Mouse (Mus musculus) splenic B cell, adult 2 months (primary cell): ENCODE results near the gene Cd164l2.

Experiments used
- DNase-seq: peaks from one replicate; pipeline ENCODE4 v3.0.0-alpha.2; 2011; ENCODE audit warnings: low read depth, low spot score
- H3K27me3 ChIP-seq: 2 replicates; pipeline ENCODE4 v1.6.1; 2012; ENCODE audit warnings: mild to moderate bottlenecking, low read length, moderate library complexity, mixed read lengths; ENCODE audit not compliant: control insufficient read depth, poor library complexity, insufficient read depth, severe bottlenecking
- H3K36me3 ChIP-seq: 2 replicates; pipeline ENCODE4 v1.6.1; 2012; ENCODE audit warnings: mild to moderate bottlenecking, low read length, moderate library complexity, mixed read lengths; ENCODE audit not compliant: control insufficient read depth, poor library complexity, insufficient read depth, severe bottlenecking

Gene Cd164l2

GRCm38 (mm10) chr4:133200343-133200742 is 11.6 kb upstream of the Cd164l2 start:
- no peak for DNase-seq
- peaks cover 6% of the 10 kb centered on the region; the same call in 1 of the 2 replicates for H3K36me3 ChIP-seq
- H3K27me3 ChIP-seq = no peaks in the 10 kb centered on the region; the same call in 1 of the 2 replicates

- DNase-seq = peak; percentile 77
These were observed 10.7 kb upstream of the Cd164l2 start for GRCm38 (mm10) chr4:133201006-133201771.

GRCm38 (mm10) chr4:133202254-133202653 is 9.7 kb upstream of the Cd164l2 start:
- no peak for DNase-seq
- Histone ChIP-seq H3K27me3 (no peaks in the 10 kb centered on the region; the same call in 1 of the 2 replicates), H3K36me3 (no peaks in the 10 kb centered on the region)

More at GRCm38 (mm10) chr4:133201006-133201771, 10.7 kb upstream of the Cd164l2 start:
- Histone ChIP-seq H3K36me3 (no peaks in the 10 kb centered on the region), H3K27me3 (no peaks in the 10 kb centered on the region; the same call in 1 of the 2 replicates)

GRCm38 (mm10) chr4:133203591-133203990 is 8.3 kb upstream of the Cd164l2 start:
- H3K27me3 ChIP-seq = no peaks in the 10 kb centered on the region; the same call in 1 of the 2 replicates
- no peaks in the 10 kb centered on the region for H3K36me3 ChIP-seq
- DNase-seq = no peak

DNA sequence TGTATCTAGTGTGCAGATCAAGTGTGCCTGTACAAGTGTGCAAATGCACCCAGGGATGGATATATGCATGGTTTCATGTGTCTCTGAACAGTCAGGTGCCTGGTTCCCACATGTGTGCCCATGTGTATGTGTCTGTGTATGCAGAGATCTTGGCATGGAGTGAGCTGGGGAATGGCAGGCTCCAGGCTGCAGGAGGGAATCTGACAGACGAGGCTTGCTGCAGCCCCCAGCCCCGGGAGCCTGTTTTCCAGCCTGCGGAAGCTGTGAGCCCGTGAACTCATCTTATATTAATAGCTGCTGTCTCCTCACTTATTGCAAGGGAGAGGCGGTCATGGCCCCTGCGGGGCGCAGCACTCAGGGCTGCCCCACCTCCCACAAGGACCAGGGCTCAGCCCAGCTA is 7.6 kb upstream of the Cd164l2 start:
- H3K36me3 ChIP-seq = no peaks in the 10 kb centered on the region
- H3K27me3 ChIP-seq = no peaks in the 10 kb centered on the region; the same call in 1 of the 2 replicates
- no peak for DNase-seq

DNA sequence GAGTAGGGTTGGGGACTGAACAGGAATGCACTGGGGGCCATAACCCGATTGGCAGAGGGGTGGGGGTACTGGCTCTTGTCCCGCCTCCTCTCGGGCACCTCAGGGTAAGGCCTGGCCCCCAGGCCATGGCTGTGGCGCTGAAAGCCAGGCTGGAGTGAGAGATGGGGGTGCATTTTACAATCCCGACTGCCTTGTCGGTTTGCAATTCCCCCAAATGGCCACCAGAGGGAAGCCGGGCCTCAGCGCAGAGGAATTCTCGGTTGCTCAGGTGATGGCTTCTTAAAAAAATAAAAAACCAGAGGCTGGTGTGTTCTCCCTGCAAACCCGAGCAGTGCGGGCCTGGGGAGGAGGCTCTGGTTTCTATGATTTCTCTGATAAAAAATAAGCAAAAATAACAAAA is 2.6 kb upstream of the Cd164l2 start:
- Histone ChIP-seq H3K27me3 (no peaks in the 10 kb centered on the region; the same call in 1 of the 2 replicates), H3K36me3 (no peaks in the 10 kb centered on the region)
- DNase-seq = peak; percentile 83

DNA sequence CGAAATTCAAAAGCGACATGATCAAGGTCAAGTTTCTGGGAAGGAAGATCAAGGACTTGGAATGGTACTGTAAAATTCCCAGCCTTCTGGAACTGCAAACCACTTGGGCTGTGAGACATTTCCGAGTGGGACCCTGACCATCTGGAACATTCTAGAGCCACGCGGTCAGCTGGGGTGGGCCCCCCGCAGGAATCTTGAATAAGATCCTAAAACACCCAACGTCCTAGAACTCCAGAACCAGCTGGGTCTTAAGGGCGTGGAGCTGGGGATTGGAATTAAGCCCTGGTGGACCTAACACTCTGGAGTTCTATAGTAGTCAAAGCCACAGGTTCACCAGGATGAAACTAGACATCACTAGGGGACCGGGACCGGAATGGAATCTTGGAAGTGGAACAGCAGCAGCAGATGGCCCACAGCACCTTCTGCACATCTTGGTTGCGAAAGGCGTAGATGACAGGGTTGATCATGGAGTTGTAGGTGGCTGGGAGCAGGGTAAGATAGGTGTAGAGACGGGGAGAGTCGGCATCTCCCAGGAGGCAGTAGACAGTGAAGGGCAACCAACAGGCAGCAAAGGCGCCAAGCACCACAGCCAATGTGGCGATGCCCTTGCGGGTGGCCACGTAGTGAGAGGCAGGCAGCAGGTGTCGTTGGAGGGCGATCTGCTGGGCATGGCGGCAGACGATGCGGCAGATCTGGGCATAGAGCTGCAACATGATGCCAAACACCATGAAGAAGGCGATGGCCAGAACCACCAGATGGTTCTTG is 1.7 kb upstream of the Cd164l2 start:
- H3K27me3 ChIP-seq = no peaks in the 10 kb centered on the region
- no peak for DNase-seq
- no peaks in the 10 kb centered on the region for H3K36me3 ChIP-seq

DNA sequence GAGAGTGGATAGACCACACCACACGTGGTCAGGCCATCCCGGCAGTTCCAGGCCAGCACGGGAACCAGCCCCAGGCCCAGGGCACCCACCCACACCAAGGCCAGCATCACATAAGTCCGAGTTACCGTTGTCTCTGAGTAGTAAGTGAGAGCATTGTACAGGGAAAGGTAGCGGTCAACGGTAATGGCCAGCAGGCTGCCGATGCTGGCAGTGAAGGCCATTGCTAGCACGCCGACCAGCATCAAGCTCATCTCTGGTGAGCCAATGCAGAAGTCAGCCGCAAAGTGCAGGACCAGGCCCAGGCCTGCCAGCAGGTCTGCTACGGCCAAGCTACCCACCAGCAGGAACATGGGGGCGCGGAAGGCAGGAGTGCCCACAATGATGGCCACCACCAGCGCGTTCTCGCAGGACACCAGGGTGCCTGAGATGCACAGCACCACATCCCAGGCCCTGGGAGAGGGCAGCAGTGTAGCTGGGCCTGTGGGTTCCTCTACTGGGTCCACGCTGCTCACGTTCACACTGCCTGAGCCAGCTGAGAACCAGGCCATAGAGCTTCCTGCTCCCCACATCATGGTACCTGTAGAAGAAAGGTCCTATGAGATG is 1.0 kb upstream of the Cd164l2 start:
- DNase-seq = no peak
- Histone ChIP-seq H3K27me3 (no peaks in the 10 kb centered on the region), H3K36me3 (no peaks in the 10 kb centered on the region)

DNA sequence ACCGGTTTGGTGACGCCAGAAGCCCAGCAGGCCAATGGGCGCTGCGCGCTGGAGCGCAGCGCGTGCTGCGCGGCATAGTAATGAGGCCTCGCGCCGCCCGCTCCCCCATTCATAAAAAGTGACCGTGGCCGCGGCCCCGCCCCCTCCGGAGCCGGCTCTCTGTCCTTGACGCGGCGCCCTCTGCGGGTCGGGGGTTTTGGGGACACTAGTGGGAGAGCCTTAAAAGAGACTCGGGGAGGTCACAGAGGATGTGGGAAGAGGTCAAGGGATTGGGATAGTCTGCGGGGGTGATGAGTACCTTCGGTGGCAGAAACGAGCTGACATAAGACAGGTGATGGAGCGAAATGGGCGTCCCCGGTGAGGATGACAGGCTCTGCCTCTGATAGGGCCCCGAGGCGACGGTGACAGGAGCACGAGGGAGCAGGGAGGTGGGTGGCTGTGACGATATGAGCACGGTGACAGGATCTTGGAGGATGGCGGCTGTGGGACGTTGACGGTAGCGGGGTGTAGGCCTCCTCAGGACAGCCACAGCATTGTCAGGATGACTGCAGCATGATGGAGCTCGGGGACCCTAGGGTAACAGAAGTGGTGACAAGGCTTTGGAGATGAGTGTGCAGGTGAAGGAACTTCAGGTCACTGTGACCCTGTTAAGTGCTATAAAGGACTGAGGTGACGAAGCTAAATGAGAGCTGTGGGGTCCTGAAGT is 784 bp downstream of the Cd164l2 start:
- peak; percentile 79 for DNase-seq
- Histone ChIP-seq H3K36me3 (no peaks in the 10 kb centered on the region), H3K27me3 (no peaks in the 10 kb centered on the region)

DNA sequence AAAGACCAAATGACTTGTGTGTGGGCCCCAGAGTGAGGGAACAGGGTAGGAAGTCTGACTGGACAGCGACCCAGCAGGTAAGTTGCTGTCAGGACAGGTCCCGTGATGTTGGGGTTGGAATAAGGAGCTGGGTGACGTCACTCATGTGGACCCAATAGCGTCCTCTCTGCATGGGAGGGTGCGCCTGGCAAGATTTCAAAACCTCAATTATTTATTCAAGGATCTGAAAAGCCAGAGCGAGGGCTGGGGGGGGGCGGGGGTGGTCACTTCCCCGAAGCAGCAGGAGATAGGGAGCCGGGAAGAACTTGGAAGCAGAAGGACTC is 1.3 kb downstream of the Cd164l2 start:
- Histone ChIP-seq H3K27me3 (no peaks in the 10 kb centered on the region), H3K36me3 (no peaks in the 10 kb centered on the region)
- DNase-seq = peak; percentile 48

- H3K36me3 ChIP-seq = no peaks in the 10 kb centered on the region
- no peak for DNase-seq
- no peaks in the 10 kb centered on the region for H3K27me3 ChIP-seq
These were observed 1.7 kb downstream of the Cd164l2 start for GRCm38 (mm10) chr4:133213661-133214060.

DNA sequence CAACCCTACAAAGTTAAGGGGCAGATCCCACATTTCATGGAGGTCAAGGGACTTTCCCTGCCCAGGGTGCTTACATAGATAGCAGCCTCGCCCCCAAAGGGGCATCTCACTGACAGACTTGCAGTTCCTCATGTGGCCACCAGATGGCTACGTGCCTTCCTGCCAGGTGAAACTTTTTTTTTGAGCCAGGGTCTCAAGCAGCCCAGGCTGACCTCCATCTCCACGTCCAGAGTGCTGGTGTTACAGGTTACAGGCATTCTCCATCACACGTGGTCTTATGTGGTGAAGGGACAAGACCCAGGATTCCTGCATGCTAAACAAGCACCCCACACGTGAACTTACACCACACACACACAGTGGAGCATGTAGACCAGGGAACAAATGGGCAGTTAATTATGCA is 5.7 kb downstream of the Cd164l2 start:
- Histone ChIP-seq H3K36me3 (no peaks in the 10 kb centered on the region; the same call in 1 of the 2 replicates), H3K27me3 (no peaks in the 10 kb centered on the region)
- DNase-seq = peak; percentile 81

- no peak for DNase-seq
- H3K36me3 ChIP-seq = no peaks in the 10 kb centered on the region; the same call in 1 of the 2 replicates
- no peaks in the 10 kb centered on the region for H3K27me3 ChIP-seq
These were observed 6.8 kb downstream of the Cd164l2 start for GRCm38 (mm10) chr4:133218745-133219144.

GRCm38 (mm10) chr4:133220656-133221055 is 8.7 kb downstream of the Cd164l2 start:
- H3K36me3 ChIP-seq = no peaks in the 10 kb centered on the region; the same call in 1 of the 2 replicates
- no peak for DNase-seq
- H3K27me3 ChIP-seq = no peaks in the 10 kb centered on the region
